14 mouse cellular contexts compared by ENCODE assay signal in the genomic region with DNA sequence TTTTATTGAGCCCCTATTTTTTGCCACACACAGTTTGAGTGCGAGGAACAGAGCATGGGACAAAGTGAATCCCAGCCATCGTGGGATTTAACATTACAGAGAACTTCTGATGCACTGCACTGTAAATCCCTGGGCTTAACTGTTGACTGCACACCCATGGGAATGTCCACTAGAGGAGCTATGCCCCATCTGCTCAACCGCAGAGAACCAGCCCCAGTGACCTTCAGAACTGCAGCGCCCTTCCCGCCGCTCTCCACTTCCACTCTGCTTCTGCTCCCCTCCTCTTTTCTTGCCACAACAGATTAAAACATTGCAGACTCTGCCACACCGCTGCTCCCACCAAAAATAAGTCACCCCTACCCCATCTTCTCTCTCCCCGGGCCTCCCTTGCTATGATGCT.
DNase-seq lines count a peak whose midpoint lies in the region; ATAC-seq and TF ChIP-seq lines count a peak whose summit lies in the region.
"Had no signal": no experiment of that assay in that cellular context is flagged by ENCODE, and none has a peak within 500 bp of the region (broad histone marks: within the 10 kb centered on the region; RNA-seq: fewer than 3 reads in every experiment).

No protein-coding gene starts in this region.

- H3K9me3 ChIP-seq in midbrain, postnatal 0 days (ENCODE audit: low read length) = no peaks in the 10 kb centered on the region
- H3K9me3 ChIP-seq in midbrain, embryonic 16.5 days (replicated peaks; ENCODE audit: control insufficient read depth, low read length, poor library complexity, severe bottlenecking) = no peaks in the 10 kb centered on the region

- no peak overlapping the region for H3K4me3 ChIP-seq in kidney, adult 2 months (ENCODE audit: insufficient read depth, low read depth, low read length)
- H3K4me3 ChIP-seq in midbrain, postnatal 0 days (ENCODE audit: low read depth, low read length) = no peak overlapping the region
- no peak overlapping the region for H3K4me3 ChIP-seq in midbrain, embryonic 16.5 days (ENCODE audit: low read depth, low read length)
- H3K4me3 ChIP-seq: erythroblast, embryonic 14.5 days had no signal

- H3K36me3 ChIP-seq in kidney, adult 2 months (ENCODE audit: control insufficient read depth, insufficient read depth, low read length) = no peaks in the 10 kb centered on the region
- no peaks in the 10 kb centered on the region for H3K36me3 ChIP-seq in midbrain, postnatal 0 days (ENCODE audit: insufficient read depth, low read length)
- H3K36me3 ChIP-seq in midbrain, embryonic 16.5 days (ENCODE audit: control insufficient read depth, insufficient read depth, low read length) = no peaks in the 10 kb centered on the region

- H3K4me1 ChIP-seq in kidney, adult 2 months (ENCODE audit: control insufficient read depth, insufficient read depth, low read length) = no peaks in the 10 kb centered on the region
- no peaks in the 10 kb centered on the region for H3K4me1 ChIP-seq in midbrain, postnatal 0 days (ENCODE audit: insufficient read depth, low read length)
- H3K4me1 ChIP-seq in midbrain, embryonic 16.5 days (ENCODE audit: control insufficient read depth, insufficient read depth, low read length) = no peaks in the 10 kb centered on the region

- H3K27me3 ChIP-seq in kidney, adult 2 months (replicated peaks; ENCODE audit: control insufficient read depth, insufficient read depth, low read length) = no peaks in the 10 kb centered on the region
- no peaks in the 10 kb centered on the region for H3K27me3 ChIP-seq in midbrain, postnatal 0 days (ENCODE audit: insufficient read depth, low read length)
- H3K27me3 ChIP-seq in midbrain, embryonic 16.5 days (ENCODE audit: control insufficient read depth, insufficient read depth, low read depth, low read length) = no peaks in the 10 kb centered on the region

- no peak for ATAC-seq in midbrain, postnatal 0 days (ENCODE audit: low FRiP score)
- ATAC-seq in midbrain, embryonic 16.5 days = no peak
- ATAC-seq: hindbrain, embryonic 16.5 days had no signal

- 49% methylated on average over 8 of the region's 8 CpGs for WGBS in kidney, adult 2 months
- 67% methylated on average over 8 of the region's 8 CpGs for WGBS in midbrain, postnatal 0 days
- WGBS in midbrain, embryonic 16.5 days = 66% methylated on average over 8 of the region's 8 CpGs

- DNase-seq in adrenal gland, postnatal 10 days = peak; percentile 2
- DNase-seq in adrenal gland, postnatal 4 days (ENCODE audit: low spot score in 2 of 2) = no peak
- no peak for DNase-seq in kidney, adult 2 months
- no peak for DNase-seq in kidney, adult 18-20 months
- DNase-seq in midbrain, postnatal 0 days (ENCODE audit: low spot score) = peak; percentile 9
- peak; percentile 5 for DNase-seq in retina, postnatal 7 days (ENCODE audit: low read depth, low spot score)
- DNase-seq in urinary bladder, postnatal 4 days (ENCODE audit: low spot score in 2 of 2) = no peak
- DNase-seq: adrenal gland, postnatal 36 days; cerebellum, adult 9-10 months; lung, adult 18-20 months; thymus, postnatal 14 days had no signal

- TF ChIP-seq CTCF in kidney, adult 2 months (conservative IDR thresholded peaks at IDR 0.05; ENCODE audit: insufficient read depth, insufficient read length, low read depth, low read length) = peak; percentile 52; the same call in 1 of the 2 replicates
- peak; percentile 50 for TF ChIP-seq CTCF in midbrain, postnatal 0 days (IDR thresholded peaks at IDR 0.05)

- no peak overlapping the region for H3K9ac ChIP-seq in midbrain, postnatal 0 days (replicated peaks; ENCODE audit: low read length, poor library complexity, severe bottlenecking)
- no peak overlapping the region for H3K9ac ChIP-seq in midbrain, embryonic 16.5 days (ENCODE audit: low read depth, low read length)

- H3K27ac ChIP-seq in kidney, adult 2 months (ENCODE audit: insufficient read depth, low read depth, low read length) = no peak overlapping the region
- no peak overlapping the region for H3K27ac ChIP-seq in midbrain, postnatal 0 days (ENCODE audit: low read depth, low read length)
- no peak overlapping the region for H3K27ac ChIP-seq in midbrain, embryonic 16.5 days (ENCODE audit: low read length)

- TF ChIP-seq POLR2A in kidney, adult 2 months (IDR thresholded peaks at IDR 0.05; ENCODE audit: low read depth, low read length) = no peak

- H3K4me2 ChIP-seq in midbrain, postnatal 0 days (ENCODE audit: low read depth, low read length, poor library complexity, severe bottlenecking) = no peak overlapping the region
- no peak overlapping the region for H3K4me2 ChIP-seq in midbrain, embryonic 16.5 days (ENCODE audit: low read length)

Comparison
In these comparisons a context has a peak if more than half of its experiments do, and no peak if none do; other contexts are left out.
1. DNase-seq: peak in adrenal gland, postnatal 10 days (single experiment), midbrain, postnatal 0 days (single experiment) and retina, postnatal 7 days (single experiment); none in adrenal gland, postnatal 4 days (0 of 2), kidney, adult 2 months (single experiment), kidney, adult 18-20 months (single experiment) and urinary bladder, postnatal 4 days (0 of 2).